Mouse (Mus musculus): ENCODE measurements around the gene Rad51b. TPM values are rescaled to one million over a fixed set of nuclear protein-coding genes. Genes with fewer than 3 reads are reported as not detected.

The Rad51b gene
- polyA plus RNA-seq, 1 experiment from 2014 or later: 9.0 TPM

DNA sequence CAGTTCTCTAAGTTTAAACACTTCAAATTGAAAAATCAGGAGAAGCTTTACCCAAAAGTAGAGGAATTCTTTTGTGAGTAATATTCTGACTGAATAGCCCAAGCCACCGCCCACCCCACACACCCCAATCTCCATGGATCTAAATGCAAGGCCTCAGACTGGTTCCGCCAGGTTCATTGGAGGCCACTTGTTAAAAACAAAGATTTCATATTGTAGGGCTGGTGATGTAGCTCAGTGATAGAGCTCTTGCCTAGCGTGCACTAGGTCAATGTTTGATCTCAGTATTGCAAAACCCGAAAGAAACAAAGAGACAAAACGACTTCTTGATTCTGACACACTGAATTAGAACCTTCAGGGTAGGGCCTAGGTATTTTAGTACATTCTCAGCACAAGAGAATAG is 60.5 kb downstream of the Rad51b start:
- H3K4me2 ChIP-seq: no peak overlapping the region
- WGBS: 72% methylated on average over 5 of the region's 5 CpGs
- no peaks in the 10 kb centered on the region for H3K36me3 ChIP-seq
- H3K27ac ChIP-seq: 0 out of 2 replicates have a peak overlapping the region, but pooled peaks have one; percentile 3
- peaks cover 30% of the 10 kb centered on the region for H3K4me1 ChIP-seq
- no peaks in the 10 kb centered on the region for H3K9me3 ChIP-seq
- H3K9ac ChIP-seq: no peak overlapping the region
- no peaks in the 10 kb centered on the region for H3K27me3 ChIP-seq
- ATAC-seq (ENCODE audit: borderline replicate concordance, extremely low read depth, low FRiP score, low TSS enrichment): no peak
- H3K4me3 ChIP-seq: no peak overlapping the region

GRCm38 (mm10) chr12:79358613-79359218 is 61.6 kb downstream of the Rad51b start:
- peak; percentile 73; the same call in 1 of the 2 replicates for ATAC-seq (ENCODE audit: borderline replicate concordance, extremely low read depth, low FRiP score, low TSS enrichment)

GRCm38 (mm10) chr12:79359404-79359803 is 62.3 kb downstream of the Rad51b start:
- no peaks in the 10 kb centered on the region for H3K9me3 ChIP-seq
- H3K4me3 ChIP-seq: no peak overlapping the region
- no peak for ATAC-seq (ENCODE audit: borderline replicate concordance, extremely low read depth, low FRiP score, low TSS enrichment)
- no peaks in the 10 kb centered on the region for H3K36me3 ChIP-seq
- H3K27me3 ChIP-seq: no peaks in the 10 kb centered on the region
- WGBS: 89% methylated on average over 2 of the region's 2 CpGs
- no peak overlapping the region for H3K9ac ChIP-seq
- peaks cover 21% of the 10 kb centered on the region; the same call in 1 of the 2 replicates for H3K4me1 ChIP-seq
- no peak overlapping the region for H3K4me2 ChIP-seq
- H3K27ac ChIP-seq: 0 out of 2 replicates have a peak overlapping the region, but pooled peaks have one; percentile 29

More at GRCm38 (mm10) chr12:79358613-79359218, 61.6 kb downstream of the Rad51b start:
- Histone ChIP-seq H3K4me3 (no peak overlapping the region), H3K4me2 (no peak overlapping the region), H3K9ac (no peak overlapping the region), H3K9me3 (no peaks in the 10 kb centered on the region), H3K36me3 (no peaks in the 10 kb centered on the region), H3K27ac (no peak overlapping the region), H3K4me1 (peaks cover 21% of the 10 kb centered on the region; the same call in 1 of the 2 replicates), H3K27me3 (no peaks in the 10 kb centered on the region)
- 26% methylated on average over 10 of the region's 10 CpGs for WGBS

GRCm38 (mm10) chr12:79362219-79362618 is 65.1 kb downstream of the Rad51b start:
- Histone ChIP-seq H3K4me1 (peaks cover under 1% of the 10 kb centered on the region; the same call in 1 of the 2 replicates), H3K27me3 (no peaks in the 10 kb centered on the region), H3K4me2 (no peak overlapping the region), H3K9me3 (no peaks in the 10 kb centered on the region), H3K9ac (no peak overlapping the region), H3K27ac (0 out of 2 replicates have a peak overlapping the region, but pooled peaks have one; percentile 19), H3K4me3 (no peak overlapping the region), H3K36me3 (no peaks in the 10 kb centered on the region)
- WGBS: 47% methylated on average over 1 of the region's 1 CpGs
- ATAC-seq (ENCODE audit: borderline replicate concordance, extremely low read depth, low FRiP score, low TSS enrichment): no peak; the same call in 1 of the 2 replicates

DNA sequence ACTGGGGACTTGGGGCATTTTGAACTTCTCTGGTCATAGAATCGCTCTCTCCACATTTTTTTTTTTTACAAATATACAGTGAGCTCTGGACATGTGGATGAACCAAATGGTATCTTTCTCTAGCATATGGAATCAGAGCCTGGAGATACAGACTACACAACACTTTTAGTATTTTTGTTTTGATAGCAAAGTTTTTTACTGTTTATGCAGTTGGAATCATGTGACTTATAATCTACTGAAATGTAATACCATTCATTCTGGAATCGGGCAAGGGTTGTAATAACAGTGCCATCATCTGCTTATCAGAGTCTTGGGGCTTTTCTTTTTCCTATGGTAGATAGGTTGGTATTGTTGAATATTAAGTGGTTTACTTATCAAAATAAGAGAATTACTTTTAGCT is 67.2 kb downstream of the Rad51b start:
- H3K4me2 ChIP-seq: no peak overlapping the region
- no peaks in the 10 kb centered on the region for H3K36me3 ChIP-seq
- no peaks in the 10 kb centered on the region for H3K4me1 ChIP-seq
- no peaks in the 10 kb centered on the region for H3K27me3 ChIP-seq
- H3K9ac ChIP-seq: no peak overlapping the region
- WGBS: 77% methylated on average over 2 of the region's 2 CpGs
- no peak overlapping the region for H3K4me3 ChIP-seq
- ATAC-seq (ENCODE audit: borderline replicate concordance, extremely low read depth, low FRiP score, low TSS enrichment): no peak
- no peak overlapping the region for H3K27ac ChIP-seq
- H3K9me3 ChIP-seq: no peaks in the 10 kb centered on the region

DNA sequence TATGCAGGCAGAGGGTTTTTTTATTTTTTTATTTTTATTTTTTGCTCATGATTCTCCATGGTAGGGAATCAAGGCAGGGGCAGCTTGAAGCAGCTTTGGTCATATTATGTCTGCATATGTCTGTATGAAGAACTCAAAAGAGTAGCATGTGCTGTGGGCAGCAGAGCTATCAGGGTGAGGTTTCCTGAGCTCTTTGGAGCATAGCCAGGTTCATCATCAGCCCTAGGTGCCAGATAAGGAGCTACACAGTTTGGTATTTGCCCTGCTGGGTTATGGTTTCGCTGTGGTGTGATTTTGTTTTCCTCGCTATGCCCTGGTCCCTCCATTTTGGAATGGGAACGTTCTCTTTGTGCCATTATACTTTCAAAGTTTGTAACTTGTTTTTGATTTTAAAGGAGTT is 71.7 kb downstream of the Rad51b start:
- Histone ChIP-seq H3K36me3 (no peaks in the 10 kb centered on the region), H3K9me3 (no peaks in the 10 kb centered on the region), H3K4me1 (peaks cover 10% of the 10 kb centered on the region), H3K4me2 (no peak overlapping the region), H3K4me3 (no peak overlapping the region), H3K27me3 (no peaks in the 10 kb centered on the region), H3K27ac (no peak overlapping the region), H3K9ac (no peak overlapping the region)
- no peak for ATAC-seq (ENCODE audit: borderline replicate concordance, extremely low read depth, low FRiP score, low TSS enrichment)
- 89% methylated on average over 3 of the region's 3 CpGs for WGBS

GRCm38 (mm10) chr12:79369512-79370165 is 72.6 kb downstream of the Rad51b start:
- Histone ChIP-seq H3K9ac (no peak overlapping the region), H3K4me1 (peaks cover 10% of the 10 kb centered on the region), H3K27ac (no peak overlapping the region), H3K4me2 (no peak overlapping the region), H3K36me3 (no peaks in the 10 kb centered on the region), H3K27me3 (no peaks in the 10 kb centered on the region), H3K9me3 (no peaks in the 10 kb centered on the region), H3K4me3 (no peak overlapping the region)
- no peak for ATAC-seq (ENCODE audit: borderline replicate concordance, extremely low read depth, low FRiP score, low TSS enrichment)
- WGBS: 76% methylated on average over 7 of the region's 7 CpGs

DNA sequence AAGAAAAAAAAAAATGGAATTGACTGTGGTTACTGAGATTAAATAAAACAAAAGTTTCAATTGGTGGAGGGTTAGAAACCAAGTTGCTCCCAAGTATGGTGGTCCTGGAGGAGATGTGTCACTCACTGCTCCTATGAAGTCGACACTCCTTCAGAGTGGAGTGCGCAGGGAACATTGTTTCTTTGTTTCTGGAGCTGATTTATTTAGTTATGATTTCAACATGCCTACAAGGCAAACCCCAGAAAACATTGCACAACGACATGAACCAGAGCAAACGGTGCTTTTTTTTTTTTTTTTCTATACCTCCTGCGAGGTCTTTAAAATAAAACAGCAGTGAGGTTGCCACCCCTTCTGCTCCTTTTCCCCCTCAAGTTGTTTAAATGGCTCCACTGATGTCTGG is 75.6 kb downstream of the Rad51b start:
- Histone ChIP-seq H3K9ac (no peak overlapping the region), H3K4me1 (peaks cover 14% of the 10 kb centered on the region), H3K36me3 (no peaks in the 10 kb centered on the region), H3K9me3 (no peaks in the 10 kb centered on the region), H3K4me2 (no peak overlapping the region), H3K27me3 (no peaks in the 10 kb centered on the region), H3K4me3 (no peak overlapping the region), H3K27ac (peak overlapping the region; percentile 35; the same call in 1 of the 2 replicates)
- 33% methylated on average over 5 of the region's 5 CpGs for WGBS
- no peak for ATAC-seq (ENCODE audit: borderline replicate concordance, extremely low read depth, low FRiP score, low TSS enrichment)

DNA sequence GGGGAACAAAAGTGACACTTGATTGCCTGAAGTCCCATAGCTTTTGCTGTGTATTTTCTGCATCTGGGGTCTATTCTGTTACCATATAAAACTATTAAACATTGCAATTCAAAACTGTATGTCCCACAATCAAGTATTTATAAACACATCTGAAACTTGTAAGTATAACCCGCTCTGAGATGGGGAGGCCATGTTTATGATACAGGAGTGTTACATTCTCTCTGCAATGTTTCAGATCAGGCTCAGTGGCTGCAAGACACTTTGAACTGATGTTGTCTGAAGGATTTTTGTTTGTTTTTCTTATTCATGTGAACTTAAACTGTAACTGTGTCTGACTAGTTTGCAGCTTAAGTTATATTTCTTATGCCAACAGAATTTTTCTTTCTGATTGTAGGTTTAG is 80.3 kb downstream of the Rad51b start:
- ATAC-seq (ENCODE audit: borderline replicate concordance, extremely low read depth, low FRiP score, low TSS enrichment): peak; percentile 76; the same call in 1 of the 2 replicates
- H3K4me3 ChIP-seq: no peak overlapping the region

GRCm38 (mm10) chr12:79377861-79378260 is 80.8 kb downstream of the Rad51b start:
- H3K4me2 ChIP-seq: no peak overlapping the region
- H3K27ac ChIP-seq: peak overlapping the region; percentile 62
- H3K4me1 ChIP-seq: peaks cover 20% of the 10 kb centered on the region
- ATAC-seq (ENCODE audit: borderline replicate concordance, extremely low read depth, low FRiP score, low TSS enrichment): peak; percentile 46; the same call in 1 of the 2 replicates
- no peaks in the 10 kb centered on the region for H3K36me3 ChIP-seq
- no peak overlapping the region for H3K4me3 ChIP-seq
- WGBS: 34% methylated on average over 4 of the region's 4 CpGs
- H3K9ac ChIP-seq: no peak overlapping the region
- H3K27me3 ChIP-seq: no peaks in the 10 kb centered on the region
- H3K9me3 ChIP-seq: no peaks in the 10 kb centered on the region

More for the DNA sequence above, 80.3 kb downstream of the Rad51b start:
- Histone ChIP-seq H3K4me1 (peaks cover 23% of the 10 kb centered on the region), H3K36me3 (no peaks in the 10 kb centered on the region), H3K9me3 (no peaks in the 10 kb centered on the region), H3K27ac (peak overlapping the region; percentile 62), H3K27me3 (no peaks in the 10 kb centered on the region), H3K9ac (no peak overlapping the region), H3K4me2 (no peak overlapping the region)
- 28% methylated on average over 1 of the region's 1 CpGs for WGBS

DNA sequence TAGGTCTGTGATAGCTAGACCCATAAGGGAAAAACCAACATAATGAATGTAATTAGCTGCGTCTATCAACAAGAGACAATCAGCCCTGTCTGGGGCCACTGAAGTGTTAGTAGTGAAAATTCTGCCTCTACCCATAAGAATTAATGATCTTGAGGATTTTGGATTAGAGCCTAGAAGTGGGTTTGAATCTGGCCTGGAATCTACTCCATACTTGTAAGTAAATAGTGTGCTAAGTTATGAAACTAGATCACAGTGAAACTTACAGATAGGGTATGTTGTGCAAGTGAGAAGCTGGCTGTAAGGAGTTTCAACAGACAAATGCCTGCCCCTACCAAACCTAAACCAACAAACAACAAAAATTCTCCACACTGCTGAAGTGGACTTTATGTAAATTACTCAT is 83.1 kb downstream of the Rad51b start:
- Histone ChIP-seq H3K27ac (peak overlapping the region; percentile 11; the same call in 1 of the 2 replicates), H3K27me3 (no peaks in the 10 kb centered on the region), H3K4me2 (no peak overlapping the region), H3K9me3 (no peaks in the 10 kb centered on the region), H3K4me1 (peaks cover 37% of the 10 kb centered on the region), H3K9ac (no peak overlapping the region), H3K4me3 (no peak overlapping the region), H3K36me3 (no peaks in the 10 kb centered on the region)
- no peak for ATAC-seq (ENCODE audit: borderline replicate concordance, extremely low read depth, low FRiP score, low TSS enrichment)
- 53% methylated on average over 1 of the region's 1 CpGs for WGBS

DNA sequence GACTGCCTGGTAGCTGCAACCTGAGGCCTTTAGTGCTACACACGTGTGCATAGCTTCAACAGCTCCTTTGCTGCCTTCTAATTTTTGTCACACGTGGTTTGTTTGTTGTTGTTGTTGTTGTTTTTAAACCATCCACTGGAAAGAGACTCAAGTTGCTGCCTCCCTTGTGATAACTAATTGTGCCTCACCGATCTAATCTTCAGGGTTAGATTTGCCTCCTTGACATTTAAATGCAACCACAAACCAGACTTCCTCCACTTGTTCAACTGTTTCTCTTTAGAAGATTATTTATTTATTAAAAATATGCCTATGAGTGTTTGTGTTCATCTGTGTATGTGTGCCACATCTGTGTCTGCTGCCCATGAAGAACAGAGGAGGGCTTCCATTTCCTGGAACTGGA is 84.4 kb downstream of the Rad51b start:
- 62% methylated on average over 3 of the region's 3 CpGs for WGBS
- no peaks in the 10 kb centered on the region for H3K9me3 ChIP-seq
- no peak overlapping the region for H3K9ac ChIP-seq
- no peak overlapping the region for H3K4me3 ChIP-seq
- H3K4me2 ChIP-seq: no peak overlapping the region
- no peaks in the 10 kb centered on the region for H3K27me3 ChIP-seq
- H3K4me1 ChIP-seq: peaks cover 40% of the 10 kb centered on the region
- no peak for ATAC-seq (ENCODE audit: borderline replicate concordance, extremely low read depth, low FRiP score, low TSS enrichment)
- no peak overlapping the region for H3K27ac ChIP-seq
- H3K36me3 ChIP-seq: no peaks in the 10 kb centered on the region
